Mouse (Mus musculus): ENCODE data around the gene Ttc28. TPM values are rescaled to one million over a fixed set of nuclear protein-coding genes. Genes with fewer than 3 reads are reported as not detected.

The Ttc28 gene
- total and polyA plus RNA-seq, 2 experiments from 2014 or later: 14.5 to 50.4 TPM

GRCm38 (mm10) chr5:111014960-111015359, 135.4 kb downstream of the Ttc28 start:
- 15% methylated on average over 4 of the region's 4 CpGs for WGBS
- Histone ChIP-seq H3K4me1 (ENCODE audit: insufficient read depth) (peaks cover 23% of the 10 kb centered on the region), H3K27ac (ENCODE audit: low read depth, low read length) (peak overlapping the region; percentile 46), H3K27me3 (ENCODE audit: insufficient read depth, low read length) (no peaks in the 10 kb centered on the region), H3K36me3 (ENCODE audit: insufficient read depth) (no peaks in the 10 kb centered on the region), H3K4me2 (ENCODE audit: low read depth) (no peak overlapping the region), H3K4me3 (ENCODE audit: low read depth, low read length) (no peak overlapping the region), H3K9me3 (ENCODE audit: low read length) (no peaks in the 10 kb centered on the region), H3K9ac (no peak overlapping the region)
- TF ChIP-seq CTCF (IDR thresholded peaks at IDR 0.05; ENCODE audit: low read depth): no peak
- peak; percentile 73 for DNase-seq
- ATAC-seq: peak; percentile 83

DNA sequence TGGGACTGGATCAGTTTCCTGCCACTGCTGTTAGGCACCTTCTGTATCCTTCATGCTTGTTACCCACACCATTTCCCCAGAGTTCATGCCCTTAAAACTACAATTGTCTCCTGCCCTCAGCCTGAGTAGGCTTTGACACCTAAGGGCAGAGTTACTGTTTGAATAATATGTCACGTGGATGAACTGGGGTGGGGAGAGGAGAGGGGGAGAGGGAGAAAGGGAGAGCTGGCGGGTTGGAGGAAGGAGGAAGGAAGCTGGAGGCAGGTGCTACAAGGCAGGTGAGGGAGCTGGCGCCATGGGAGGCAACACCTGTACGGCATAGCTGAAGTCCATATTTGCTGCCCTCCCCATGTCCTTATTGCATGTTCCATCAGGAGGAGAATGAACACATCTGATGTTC, 137.7 kb downstream of the Ttc28 start:
- ATAC-seq (no peak), DNase-seq (no peak)
- WGBS: 86% methylated on average over 4 of the region's 4 CpGs
- peaks cover 22% of the 10 kb centered on the region for H3K4me1 ChIP-seq (ENCODE audit: insufficient read depth)
- H3K27ac ChIP-seq (ENCODE audit: low read depth, low read length): no peak overlapping the region
- TF ChIP-seq CTCF (IDR thresholded peaks at IDR 0.05; ENCODE audit: low read depth): no peak
- no peak overlapping the region for H3K4me2 ChIP-seq (ENCODE audit: low read depth)
- H3K9me3 ChIP-seq (ENCODE audit: low read length): no peaks in the 10 kb centered on the region
- no peaks in the 10 kb centered on the region for H3K36me3 ChIP-seq (ENCODE audit: insufficient read depth)
- no peak overlapping the region for H3K9ac ChIP-seq
- H3K27me3 ChIP-seq (ENCODE audit: insufficient read depth, low read length): no peaks in the 10 kb centered on the region
- H3K4me3 ChIP-seq (ENCODE audit: low read depth, low read length): no peak overlapping the region

DNA sequence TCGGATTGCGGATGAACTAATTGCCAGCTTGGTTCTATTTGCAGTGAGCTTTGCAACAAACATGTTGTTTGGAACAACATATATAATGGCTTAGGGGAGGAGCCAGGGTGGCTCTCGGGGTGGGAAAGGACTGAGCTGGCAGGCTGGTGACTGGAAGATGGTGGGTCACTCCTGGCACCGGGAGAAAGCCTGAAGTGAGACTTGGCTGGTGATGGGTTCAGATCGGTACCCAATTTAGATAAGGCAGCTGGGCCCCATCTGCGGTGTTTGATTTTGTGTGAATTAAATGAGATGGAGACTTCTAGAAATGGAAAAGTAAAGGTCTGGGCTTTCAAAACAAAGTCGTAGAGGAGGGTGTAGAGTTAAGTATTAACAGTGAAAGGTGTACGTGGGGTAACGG, 142.7 kb downstream of the Ttc28 start:
- Histone ChIP-seq H3K36me3 (ENCODE audit: insufficient read depth) (no peaks in the 10 kb centered on the region), H3K27me3 (ENCODE audit: insufficient read depth, low read length) (no peaks in the 10 kb centered on the region), H3K4me2 (ENCODE audit: low read depth) (0 out of 2 replicates have a peak overlapping the region, but pooled peaks have one; percentile 5), H3K9ac (0 out of 2 replicates have a peak overlapping the region, but pooled peaks have one; percentile 37), H3K4me3 (ENCODE audit: low read depth, low read length) (no peak overlapping the region), H3K9me3 (ENCODE audit: low read length) (no peaks in the 10 kb centered on the region), H3K27ac (ENCODE audit: low read depth, low read length) (peak overlapping the region; percentile 86), H3K4me1 (ENCODE audit: insufficient read depth) (peaks cover 40% of the 10 kb centered on the region)
- 56% methylated on average over 9 of the region's 9 CpGs for WGBS
- DNase-seq (peak; percentile 66), ATAC-seq (peak; percentile 48; the same call in 1 of the 2 replicates)
- TF ChIP-seq CTCF (IDR thresholded peaks at IDR 0.05; ENCODE audit: low read depth): no peak

DNA sequence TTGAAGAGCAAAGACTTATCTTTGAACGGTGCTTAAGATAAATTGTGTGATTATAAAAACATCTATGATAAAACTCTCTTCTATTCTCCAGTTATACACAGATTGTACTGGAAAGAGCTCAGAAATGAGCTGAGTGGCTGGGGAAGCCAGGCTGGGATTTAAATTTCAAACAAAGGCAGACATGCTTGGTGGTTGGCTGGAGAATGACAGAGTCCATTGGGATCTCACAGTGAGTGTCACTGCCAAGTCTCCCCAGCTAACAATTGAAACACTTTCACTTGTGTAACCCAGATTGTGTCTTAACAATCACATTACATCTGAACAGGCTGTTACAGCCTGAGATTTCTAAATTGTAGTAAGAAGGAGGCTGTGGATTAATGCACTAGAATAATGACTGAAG, 143.3 kb downstream of the Ttc28 start:
- no peak for TF ChIP-seq CTCF (IDR thresholded peaks at IDR 0.05; ENCODE audit: low read depth)
- no peaks in the 10 kb centered on the region for H3K36me3 ChIP-seq (ENCODE audit: insufficient read depth)
- 38% methylated on average over 1 of the region's 1 CpGs for WGBS
- H3K9ac ChIP-seq: 0 out of 2 replicates have a peak overlapping the region, but pooled peaks have one; percentile 37
- 0 out of 2 replicates have a peak overlapping the region, but pooled peaks have one; percentile 5 for H3K4me2 ChIP-seq (ENCODE audit: low read depth)
- H3K4me1 ChIP-seq (ENCODE audit: insufficient read depth): peaks cover 46% of the 10 kb centered on the region
- peak overlapping the region; percentile 86 for H3K27ac ChIP-seq (ENCODE audit: low read depth, low read length)
- H3K4me3 ChIP-seq (ENCODE audit: low read depth, low read length): no peak overlapping the region
- peak; percentile 74 for DNase-seq
- H3K9me3 ChIP-seq (ENCODE audit: low read length): no peaks in the 10 kb centered on the region
- H3K27me3 ChIP-seq (ENCODE audit: insufficient read depth, low read length): no peaks in the 10 kb centered on the region
- peak; percentile 63 for ATAC-seq

- Histone ChIP-seq H3K4me2 (ENCODE audit: low read depth) (no peak overlapping the region), H3K36me3 (ENCODE audit: insufficient read depth) (no peaks in the 10 kb centered on the region), H3K27ac (ENCODE audit: low read depth, low read length) (peak overlapping the region; percentile 86), H3K4me3 (ENCODE audit: low read depth, low read length) (no peak overlapping the region), H3K4me1 (ENCODE audit: insufficient read depth) (peaks cover 51% of the 10 kb centered on the region), H3K27me3 (ENCODE audit: insufficient read depth, low read length) (no peaks in the 10 kb centered on the region), H3K9me3 (ENCODE audit: low read length) (no peaks in the 10 kb centered on the region), H3K9ac (peak overlapping the region; percentile 33)
- WGBS: 63% methylated on average over 13 of the region's 13 CpGs
- ATAC-seq (peak; percentile 35), DNase-seq (no peak)
- TF ChIP-seq CTCF (IDR thresholded peaks at IDR 0.05; ENCODE audit: low read depth): no peak
Measured at GRCm38 (mm10) chr5:111024621-111025020, 145.0 kb downstream of the Ttc28 start.

- Histone ChIP-seq H3K9me3 (ENCODE audit: low read length) (no peaks in the 10 kb centered on the region), H3K9ac (peak overlapping the region; percentile 26), H3K4me1 (ENCODE audit: insufficient read depth) (peaks cover 51% of the 10 kb centered on the region), H3K4me3 (ENCODE audit: low read depth, low read length) (no peak overlapping the region), H3K4me2 (ENCODE audit: low read depth) (no peak overlapping the region), H3K36me3 (ENCODE audit: insufficient read depth) (no peaks in the 10 kb centered on the region), H3K27me3 (ENCODE audit: insufficient read depth, low read length) (no peaks in the 10 kb centered on the region), H3K27ac (ENCODE audit: low read depth, low read length) (peak overlapping the region; percentile 51)
- WGBS: 44% methylated on average over 14 of the region's 14 CpGs
- no peak for DNase-seq
- ATAC-seq: no peak
- TF ChIP-seq CTCF (IDR thresholded peaks at IDR 0.05; ENCODE audit: low read depth): no peak
Measured at GRCm38 (mm10) chr5:111025476-111025875, 145.9 kb downstream of the Ttc28 start.

DNA sequence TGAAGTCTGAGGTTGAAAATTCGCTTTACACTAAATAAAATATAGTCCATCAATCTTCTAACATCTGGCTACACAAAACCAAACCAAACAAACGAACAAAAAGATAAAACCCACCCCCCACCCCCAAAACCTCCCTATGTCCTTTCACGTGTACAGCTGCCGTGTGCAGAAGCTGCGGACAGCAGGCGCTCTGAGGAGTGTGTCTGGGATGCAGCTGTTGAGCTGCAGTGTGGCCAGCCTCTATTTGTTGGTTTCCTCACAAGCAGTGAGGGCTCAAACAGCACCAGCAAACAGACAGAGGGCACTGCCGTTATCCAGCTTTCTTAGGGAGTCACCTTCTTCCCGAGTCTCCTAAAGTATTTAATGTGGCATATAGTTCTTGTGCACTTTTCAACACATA, 146.6 kb downstream of the Ttc28 start:
- no peak for ATAC-seq
- TF ChIP-seq CTCF (IDR thresholded peaks at IDR 0.05; ENCODE audit: low read depth): no peak
- H3K36me3 ChIP-seq (ENCODE audit: insufficient read depth): no peaks in the 10 kb centered on the region
- H3K4me3 ChIP-seq (ENCODE audit: low read depth, low read length): no peak overlapping the region
- H3K4me1 ChIP-seq (ENCODE audit: insufficient read depth): peaks cover 51% of the 10 kb centered on the region
- no peak for DNase-seq
- no peaks in the 10 kb centered on the region for H3K9me3 ChIP-seq (ENCODE audit: low read length)
- no peak overlapping the region for H3K9ac ChIP-seq
- H3K4me2 ChIP-seq (ENCODE audit: low read depth): no peak overlapping the region
- 60% methylated on average over 8 of the region's 8 CpGs for WGBS
- H3K27ac ChIP-seq (ENCODE audit: low read depth, low read length): peak overlapping the region; percentile 10; the same call in 1 of the 2 replicates
- no peaks in the 10 kb centered on the region for H3K27me3 ChIP-seq (ENCODE audit: insufficient read depth, low read length)
